Mouse (Mus musculus) heart, postnatal 0 days (tissue): ENCODE results near the gene Hist1h2ag.

ENCODE experiments used
- CTCF ChIP-seq: IDR thresholded peaks from 2 replicates; pipeline ENCODE4 v1.5.1; 2016; ENCODE audit warnings: antibody characterized with exemption, control low read depth, low read depth
- EP300 ChIP-seq: IDR thresholded peaks from 2 replicates; pipeline ENCODE4 v1.6.1; 2016; ENCODE audit warnings: antibody characterized with exemption, low read depth

DNA sequence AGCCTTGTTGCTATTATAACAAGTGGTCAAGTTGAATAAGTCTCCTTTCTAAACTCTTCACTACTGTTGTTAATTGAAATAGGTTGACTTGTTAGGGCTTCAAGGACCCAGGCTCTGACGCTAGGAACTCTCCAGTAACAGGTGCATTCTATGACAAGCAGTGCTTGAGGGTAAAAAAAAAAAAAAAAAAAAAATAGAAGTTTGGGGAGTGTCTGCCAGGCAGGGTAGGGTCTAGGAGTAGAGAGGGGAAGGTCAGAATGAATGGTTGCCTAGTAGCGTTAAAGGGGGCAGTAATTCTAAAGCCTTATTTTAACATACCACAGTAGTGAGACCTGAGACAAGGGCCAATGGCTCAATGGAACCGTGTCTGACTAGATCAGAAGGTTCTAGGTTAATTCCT, 44.3 kb downstream of the Hist1h2ag start:
- TF ChIP-seq CTCF: no peak
- TF ChIP-seq EP300: no peak
